Mouse (Mus musculus) embryonic facial prominence, embryonic 13.5 days (tissue): ENCODE measurements at regions not wholly inside any gene's neighbourhood (a gene's known extent, or its start where the extent isn't known, plus 50 kb on each side); places are given as distances from the start of the nearest gene placed in this dataset.

Experiments
- ATAC-seq: fragments of 200-750 bp; cut with Nextera tagmentation; 2 replicates; pipeline ENCODE4 v1.8.0; 2017; ENCODE audit warnings: low read depth; ENCODE audit not compliant: insufficient number of reproducible peaks, insufficient read depth, low FRiP score, low TSS enrichment
- H3K27ac ChIP-seq: fragments of 300-500 bp; sonication (generic); 2 replicates; pipeline ENCODE4 v1.5.1; 2015; ENCODE audit warnings: moderate library complexity, mild to moderate bottlenecking, inconsistent platforms
- H3K27me3 ChIP-seq: fragments of 300-500 bp; sonication (generic); 2 replicates; pipeline ENCODE4 v1.6.1; 2015; ENCODE audit warnings: mild to moderate bottlenecking, inconsistent platforms
- H3K36me3 ChIP-seq: fragments of 300-500 bp; sonication (generic); 2 replicates; pipeline ENCODE4 v1.6.1; 2015; ENCODE audit warnings: mild to moderate bottlenecking, inconsistent platforms
- H3K4me1 ChIP-seq: fragments of 300-500 bp; sonication (generic); 2 replicates; pipeline ENCODE4 v1.6.1; 2015; ENCODE audit warnings: inconsistent platforms
- H3K4me2 ChIP-seq: fragments of 300-500 bp; sonication (generic); 2 replicates; pipeline ENCODE4 v1.6.1; 2015; ENCODE audit warnings: moderate library complexity, mild to moderate bottlenecking, inconsistent platforms
- H3K4me3 ChIP-seq: fragments of 300-500 bp; sonication (generic); 2 replicates; pipeline ENCODE4 v1.5.1; 2015; ENCODE audit warnings: mild to moderate bottlenecking, inconsistent platforms
- H3K9ac ChIP-seq: fragments of 300-500 bp; sonication (generic); 2 replicates; pipeline ENCODE4 v1.6.1; 2015; ENCODE audit warnings: mild to moderate bottlenecking, inconsistent platforms
- H3K9me3 ChIP-seq: fragments of 300-500 bp; sonication (generic); 2 replicates; pipeline ENCODE4 v1.6.1; 2016; ENCODE audit warnings: inconsistent platforms
- WGBS: fragments of 180-500 bp; shearing (Covaris S2); methylation state at CpG from one replicate; pipeline ENCODE4 v1.1.7; 2015; ENCODE audit warnings: mixed read lengths; 5-methylcytosine and 5-hydroxymethylcytosine counted together

GRCm38 (mm10) chr11:64217181-64217580 is 137.9 kb upstream of the Cox10 start:
- 60% methylated on average over 2 of the region's 2 CpGs for WGBS
- no peak overlapping the region for H3K9ac ChIP-seq
- H3K27ac ChIP-seq, result no peak overlapping the region
- H3K27me3 ChIP-seq, result no peaks in the 10 kb centered on the region
- H3K36me3 ChIP-seq, result no peaks in the 10 kb centered on the region
- no peak for ATAC-seq
- H3K4me1 ChIP-seq, result no peaks in the 10 kb centered on the region
- no peaks in the 10 kb centered on the region for H3K9me3 ChIP-seq
- H3K4me2 ChIP-seq, result no peak overlapping the region
- no peak overlapping the region for H3K4me3 ChIP-seq

GRCm38 (mm10) chr11:64210916-64211315 is 131.6 kb upstream of the Cox10 start:
- Histone ChIP-seq H3K9ac (no peak overlapping the region), H3K4me2 (no peak overlapping the region), H3K4me3 (no peak overlapping the region), H3K4me1 (no peaks in the 10 kb centered on the region), H3K27me3 (no peaks in the 10 kb centered on the region), H3K27ac (no peak overlapping the region), H3K36me3 (no peaks in the 10 kb centered on the region), H3K9me3 (no peaks in the 10 kb centered on the region)
- WGBS, result 33% methylated on average over 3 of the region's 3 CpGs
- ATAC-seq, result no peak

GRCm38 (mm10) chr11:64208306-64208705 is 129.0 kb upstream of the Cox10 start:
- WGBS, result 25% methylated on average over 2 of the region's 2 CpGs
- Histone ChIP-seq H3K36me3 (no peaks in the 10 kb centered on the region), H3K4me2 (no peak overlapping the region), H3K27me3 (no peaks in the 10 kb centered on the region), H3K9ac (no peak overlapping the region), H3K4me1 (no peaks in the 10 kb centered on the region), H3K4me3 (no peak overlapping the region), H3K27ac (no peak overlapping the region), H3K9me3 (no peaks in the 10 kb centered on the region)
- ATAC-seq, result no peak

GRCm38 (mm10) chr11:64207358-64207864 is 128.1 kb upstream of the Cox10 start:
- Histone ChIP-seq H3K4me1 (no peaks in the 10 kb centered on the region), H3K27me3 (no peaks in the 10 kb centered on the region), H3K9me3 (no peaks in the 10 kb centered on the region), H3K27ac (no peak overlapping the region), H3K4me3 (no peak overlapping the region), H3K9ac (no peak overlapping the region), H3K4me2 (no peak overlapping the region), H3K36me3 (no peaks in the 10 kb centered on the region)
- 51% methylated on average over 4 of the region's 4 CpGs for WGBS
- no peak for ATAC-seq

- Histone ChIP-seq H3K36me3 (no peaks in the 10 kb centered on the region), H3K9me3 (no peaks in the 10 kb centered on the region), H3K9ac (no peak overlapping the region), H3K4me1 (no peaks in the 10 kb centered on the region), H3K27me3 (no peaks in the 10 kb centered on the region), H3K4me2 (no peak overlapping the region), H3K4me3 (no peak overlapping the region), H3K27ac (no peak overlapping the region)
- ATAC-seq, result no peak
- WGBS, result 72% methylated on average over 2 of the region's 2 CpGs
Observed at GRCm38 (mm10) chr11:64206155-64206554, 126.9 kb upstream of the Cox10 start.

GRCm38 (mm10) chr11:64205069-64205468 is 125.8 kb upstream of the Cox10 start:
- H3K27ac ChIP-seq, result no peak overlapping the region
- 76% methylated on average over 4 of the region's 4 CpGs for WGBS
- no peak overlapping the region for H3K9ac ChIP-seq
- no peaks in the 10 kb centered on the region for H3K36me3 ChIP-seq
- H3K9me3 ChIP-seq, result no peaks in the 10 kb centered on the region
- H3K4me3 ChIP-seq, result no peak overlapping the region
- no peak overlapping the region for H3K4me2 ChIP-seq
- H3K27me3 ChIP-seq, result no peaks in the 10 kb centered on the region
- H3K4me1 ChIP-seq, result no peaks in the 10 kb centered on the region
- no peak for ATAC-seq

GRCm38 (mm10) chr11:64204305-64204704 is 125.0 kb upstream of the Cox10 start:
- no peak for ATAC-seq
- H3K4me2 ChIP-seq, result no peak overlapping the region
- no peak overlapping the region for H3K4me3 ChIP-seq
- no peak overlapping the region for H3K27ac ChIP-seq
- no peaks in the 10 kb centered on the region for H3K4me1 ChIP-seq
- no peaks in the 10 kb centered on the region for H3K9me3 ChIP-seq
- H3K9ac ChIP-seq, result no peak overlapping the region
- 53% methylated on average over 7 of the region's 7 CpGs for WGBS
- H3K36me3 ChIP-seq, result no peaks in the 10 kb centered on the region
- H3K27me3 ChIP-seq, result no peaks in the 10 kb centered on the region

GRCm38 (mm10) chr11:64200874-64201273 is 121.6 kb upstream of the Cox10 start:
- no peak overlapping the region for H3K9ac ChIP-seq
- WGBS, result 91% methylated on average over 6 of the region's 6 CpGs

GRCm38 (mm10) chr11:64195272-64195671 is 116.0 kb upstream of the Cox10 start:
- no peak for ATAC-seq
- no peaks in the 10 kb centered on the region for H3K27me3 ChIP-seq
- no peak overlapping the region for H3K27ac ChIP-seq
- H3K4me3 ChIP-seq, result no peak overlapping the region
- no peaks in the 10 kb centered on the region for H3K4me1 ChIP-seq
- H3K9me3 ChIP-seq, result no peaks in the 10 kb centered on the region
- no peaks in the 10 kb centered on the region for H3K36me3 ChIP-seq
- 87% methylated on average over 3 of the region's 3 CpGs for WGBS
- no peak overlapping the region for H3K9ac ChIP-seq
- no peak overlapping the region for H3K4me2 ChIP-seq

More at GRCm38 (mm10) chr11:64200874-64201273, 121.6 kb upstream of the Cox10 start:
- Histone ChIP-seq H3K4me1 (no peaks in the 10 kb centered on the region), H3K27ac (no peak overlapping the region), H3K9me3 (no peaks in the 10 kb centered on the region), H3K36me3 (no peaks in the 10 kb centered on the region), H3K4me3 (no peak overlapping the region), H3K27me3 (no peaks in the 10 kb centered on the region), H3K4me2 (no peak overlapping the region)
- ATAC-seq, result no peak

GRCm38 (mm10) chr11:64188701-64189100 is 109.4 kb upstream of the Cox10 start:
- Histone ChIP-seq H3K27me3 (no peaks in the 10 kb centered on the region), H3K4me1 (no peaks in the 10 kb centered on the region), H3K4me3 (no peak overlapping the region), H3K9ac (no peak overlapping the region), H3K9me3 (no peaks in the 10 kb centered on the region), H3K27ac (no peak overlapping the region), H3K36me3 (no peaks in the 10 kb centered on the region), H3K4me2 (no peak overlapping the region)
- 80% methylated on average over 2 of the region's 2 CpGs for WGBS
- ATAC-seq, result no peak

GRCm38 (mm10) chr11:64187488-64188444 is 108.5 kb upstream of the Cox10 start:
- no peaks in the 10 kb centered on the region for H3K4me1 ChIP-seq
- no peaks in the 10 kb centered on the region for H3K36me3 ChIP-seq
- ATAC-seq, result no peak
- no peak overlapping the region for H3K27ac ChIP-seq
- H3K4me3 ChIP-seq, result no peak overlapping the region
- H3K27me3 ChIP-seq, result no peaks in the 10 kb centered on the region
- H3K9ac ChIP-seq, result no peak overlapping the region
- 76% methylated on average over 9 of the region's 9 CpGs for WGBS
- H3K9me3 ChIP-seq, result no peaks in the 10 kb centered on the region
- no peak overlapping the region for H3K4me2 ChIP-seq

GRCm38 (mm10) chr11:64187007-64187406 is 107.7 kb upstream of the Cox10 start:
- WGBS, result 61% methylated on average over 3 of the region's 3 CpGs
- Histone ChIP-seq H3K36me3 (no peaks in the 10 kb centered on the region), H3K4me2 (no peak overlapping the region), H3K9ac (no peak overlapping the region), H3K9me3 (no peaks in the 10 kb centered on the region), H3K27me3 (no peaks in the 10 kb centered on the region), H3K27ac (no peak overlapping the region), H3K4me3 (no peak overlapping the region), H3K4me1 (no peaks in the 10 kb centered on the region)
- ATAC-seq, result no peak
